Mouse (Mus musculus) embryo, embryonic 9.5 days (tissue): ENCODE results near the gene Tm9sf4.

Source experiments
- DNase-seq: peaks from one replicate; pipeline ENCODE4 v3.0.0-alpha.2; 2017; ENCODE audit errors: extremely low spot score

Gene Tm9sf4

GRCm38 (mm10) chr2:153157270-153157669 is 3.8 kb upstream of the Tm9sf4 start:
- no peak for DNase-seq

GRCm38 (mm10) chr2:153160133-153160532 is 970 bp upstream of the Tm9sf4 start:
- DNase-seq = no peak

GRCm38 (mm10) chr2:153161684-153162080 is 579 bp downstream of the Tm9sf4 start:
- DNase-seq = no peak

GRCm38 (mm10) chr2:153167136-153167535 is 6.0 kb downstream of the Tm9sf4 start:
- DNase-seq = no peak

GRCm38 (mm10) chr2:153168134-153168820 is 7.2 kb downstream of the Tm9sf4 start:
- DNase-seq = peak; percentile 40

- no peak for DNase-seq
Observed at GRCm38 (mm10) chr2:153170490-153171224, 9.6 kb downstream of the Tm9sf4 start.

GRCm38 (mm10) chr2:153171966-153172365 is 10.9 kb downstream of the Tm9sf4 start:
- DNase-seq = no peak

- no peak for DNase-seq
Observed at GRCm38 (mm10) chr2:153175995-153176570, 15.0 kb downstream of the Tm9sf4 start.

- no peak for DNase-seq
Observed at GRCm38 (mm10) chr2:153177188-153177587, 16.1 kb downstream of the Tm9sf4 start.

GRCm38 (mm10) chr2:153179126-153179860 is 18.2 kb downstream of the Tm9sf4 start:
- no peak for DNase-seq

- no peak for DNase-seq
Observed at GRCm38 (mm10) chr2:153179961-153180360, 18.9 kb downstream of the Tm9sf4 start.

- no peak for DNase-seq
Observed at GRCm38 (mm10) chr2:153186176-153186591, 25.1 kb downstream of the Tm9sf4 start.

GRCm38 (mm10) chr2:153187848-153188247 is 26.7 kb downstream of the Tm9sf4 start:
- no peak for DNase-seq

- no peak for DNase-seq
Observed at GRCm38 (mm10) chr2:153191242-153191641, 30.1 kb downstream of the Tm9sf4 start.

- no peak for DNase-seq
Observed at GRCm38 (mm10) chr2:153194255-153194654, 33.2 kb downstream of the Tm9sf4 start.

GRCm38 (mm10) chr2:153198485-153198884 is 37.4 kb downstream of the Tm9sf4 start:
- DNase-seq = no peak

GRCm38 (mm10) chr2:153199114-153199513 is 38.0 kb downstream of the Tm9sf4 start:
- no peak for DNase-seq

GRCm38 (mm10) chr2:153202766-153203165 is 41.7 kb downstream of the Tm9sf4 start:
- DNase-seq = no peak

- no peak for DNase-seq
Observed at GRCm38 (mm10) chr2:153208149-153208548, 47.0 kb downstream of the Tm9sf4 start.

- no peak for DNase-seq
Observed at GRCm38 (mm10) chr2:153209286-153209685, 48.2 kb downstream of the Tm9sf4 start.

GRCm38 (mm10) chr2:153211451-153211850 is 50.3 kb downstream of the Tm9sf4 start:
- DNase-seq = no peak

GRCm38 (mm10) chr2:153213351-153213750 is 52.2 kb downstream of the Tm9sf4 start:
- DNase-seq = no peak
